Mouse (Mus musculus) intestine, postnatal 0 days (tissue): ENCODE measurements around the gene Mical2. TPM values are rescaled to one million over a fixed set of nuclear protein-coding genes. Genes with fewer than 3 reads are reported as not detected.

Source experiments
- ATAC-seq: fragments of 200-750 bp; cut with Nextera tagmentation; 2 replicates; pipeline ENCODE4 v1.8.0; 2017; ENCODE audit warnings: mild to moderate bottlenecking, moderate TSS enrichment, moderate library complexity
- H3K27ac ChIP-seq: fragments of 300-500 bp; sonication (generic); 2 replicates; pipeline ENCODE4 v1.5.1; 2014; ENCODE audit warnings: mild to moderate bottlenecking, low read depth, low read length, moderate library complexity
- H3K27me3 ChIP-seq: fragments of 300-500 bp; sonication (generic); replicated peaks from 2 replicates; pipeline ENCODE4 v1.6.1; 2014; ENCODE audit warnings: low read length, mixed read lengths; ENCODE audit not compliant: control insufficient read depth, insufficient read depth
- H3K36me3 ChIP-seq: fragments of 300-500 bp; sonication (generic); 2 replicates; pipeline ENCODE4 v1.6.1; 2014; ENCODE audit warnings: mild to moderate bottlenecking, moderate library complexity; ENCODE audit not compliant: control insufficient read depth, insufficient read depth
- H3K4me1 ChIP-seq: fragments of 300-500 bp; sonication (generic); replicated peaks from 2 replicates; pipeline ENCODE4 v1.6.1; 2014; ENCODE audit warnings: antibody characterized with exemption, low read length, mixed read lengths; ENCODE audit not compliant: control insufficient read depth, insufficient read depth
- H3K4me2 ChIP-seq: fragments of 300-500 bp; sonication (generic); replicated peaks from 2 replicates; pipeline ENCODE4 v1.6.1; 2014; ENCODE audit warnings: low read depth, mild to moderate bottlenecking, moderate library complexity
- H3K4me3 ChIP-seq: fragments of 300-500 bp; sonication (generic); 2 replicates; pipeline ENCODE4 v1.5.1; 2014; ENCODE audit warnings: low read depth, low read length
- H3K9ac ChIP-seq: fragments of 300-500 bp; sonication (generic); 2 replicates; pipeline ENCODE4 v1.6.1; 2014; ENCODE audit warnings: mild to moderate bottlenecking, low read depth, low read length
- H3K9me3 ChIP-seq: fragments of 300-500 bp; sonication (generic); 2 replicates; pipeline ENCODE4 v1.6.1; 2016; ENCODE audit warnings: mixed run types; ENCODE audit not compliant: control insufficient read depth
- CTCF ChIP-seq: sonication (generic); IDR thresholded peaks from 2 replicates; pipeline ENCODE4 v1.5.1; 2016; ENCODE audit warnings: low read depth, mild to moderate bottlenecking, control low read depth, antibody characterized with exemption, moderate library complexity
- WGBS: fragments of 180-500 bp; shearing (Covaris S2); extraction: QIAGEN DNeasy Blood & Tissue Kit; methylation state at CpG from one replicate; pipeline ENCODE4 v1.1.7; 2014; 5-methylcytosine and 5-hydroxymethylcytosine counted together
- polyA plus RNA-seq: library from polyadenylated mRNA; unstranded; fragments of >200 nt; fragmentation: Nextera tagmentation; extraction: Ambion mirVana; gene quantifications from 2 replicates; pipeline ENCODE4 v1.2.1, GENCODE M21; 2015

Gene Mical2
- polyA plus RNA-seq, 1 experiment from 2014 or later = 13.0 TPM

- no peak overlapping the region for H3K27ac ChIP-seq
- H3K4me2 ChIP-seq = no peak overlapping the region
- H3K9me3 ChIP-seq = no peaks in the 10 kb centered on the region
- no peak for ATAC-seq
- H3K36me3 ChIP-seq = no peaks in the 10 kb centered on the region
- no peaks in the 10 kb centered on the region for H3K27me3 ChIP-seq
- TF ChIP-seq CTCF = no peak
- H3K4me3 ChIP-seq = no peak overlapping the region
- no peak overlapping the region for H3K9ac ChIP-seq
- WGBS = 44% methylated on average over 2 of the region's 2 CpGs
- peaks cover 21% of the 10 kb centered on the region for H3K4me1 ChIP-seq
Measured at GRCm38 (mm10) chr7:112274611-112275010, 49.0 kb downstream of the Mical2 start.

- Histone ChIP-seq H3K9me3 (no peaks in the 10 kb centered on the region), H3K4me2 (no peak overlapping the region), H3K27ac (peak overlapping the region; percentile 57), H3K36me3 (no peaks in the 10 kb centered on the region), H3K9ac (no peak overlapping the region), H3K27me3 (no peaks in the 10 kb centered on the region), H3K4me1 (peaks cover 18% of the 10 kb centered on the region), H3K4me3 (no peak overlapping the region)
- ATAC-seq = no peak
- 48% methylated on average over 3 of the region's 3 CpGs for WGBS
- no peak for TF ChIP-seq CTCF
Measured at GRCm38 (mm10) chr7:112275093-112275492, 49.4 kb downstream of the Mical2 start.

GRCm38 (mm10) chr7:112275883-112276282 lies 50.2 kb downstream of the Mical2 start:
- Histone ChIP-seq H3K27ac (no peak overlapping the region), H3K9me3 (no peaks in the 10 kb centered on the region)

GRCm38 (mm10) chr7:112276823-112277222 lies 51.2 kb downstream of the Mical2 start:
- H3K9me3 ChIP-seq = no peaks in the 10 kb centered on the region
- no peaks in the 10 kb centered on the region for H3K36me3 ChIP-seq
- 25% methylated on average over 4 of the region's 4 CpGs for WGBS
- peak overlapping the region; percentile 63 for H3K27ac ChIP-seq
- no peak for TF ChIP-seq CTCF
- no peak overlapping the region for H3K9ac ChIP-seq
- no peak overlapping the region for H3K4me2 ChIP-seq
- no peak overlapping the region for H3K4me3 ChIP-seq
- H3K4me1 ChIP-seq = peaks cover 18% of the 10 kb centered on the region
- H3K27me3 ChIP-seq = no peaks in the 10 kb centered on the region
- no peak for ATAC-seq

More at GRCm38 (mm10) chr7:112275883-112276282, 50.2 kb downstream of the Mical2 start:
- H3K36me3 ChIP-seq = no peaks in the 10 kb centered on the region
- peaks cover 18% of the 10 kb centered on the region for H3K4me1 ChIP-seq
- H3K9ac ChIP-seq = no peak overlapping the region
- TF ChIP-seq CTCF = no peak
- no peak overlapping the region for H3K4me3 ChIP-seq
- no peak overlapping the region for H3K4me2 ChIP-seq
- ATAC-seq = no peak; the same call in 1 of the 2 replicates
- H3K27me3 ChIP-seq = no peaks in the 10 kb centered on the region
- WGBS = 17% methylated on average over 2 of the region's 2 CpGs

GRCm38 (mm10) chr7:112278648-112279047 lies 53.0 kb downstream of the Mical2 start:
- Histone ChIP-seq H3K9ac (no peak overlapping the region), H3K4me1 (peaks cover 18% of the 10 kb centered on the region), H3K36me3 (no peaks in the 10 kb centered on the region), H3K27me3 (no peaks in the 10 kb centered on the region), H3K4me2 (no peak overlapping the region), H3K4me3 (no peak overlapping the region), H3K9me3 (no peaks in the 10 kb centered on the region), H3K27ac (no peak overlapping the region)
- ATAC-seq = no peak
- no peak for TF ChIP-seq CTCF
- WGBS = 47% methylated on average over 4 of the region's 4 CpGs

- TF ChIP-seq CTCF = no peak
- Histone ChIP-seq H3K4me2 (no peak overlapping the region), H3K27me3 (no peaks in the 10 kb centered on the region), H3K36me3 (no peaks in the 10 kb centered on the region), H3K9ac (no peak overlapping the region), H3K4me3 (no peak overlapping the region), H3K27ac (no peak overlapping the region), H3K9me3 (no peaks in the 10 kb centered on the region), H3K4me1 (peaks cover 18% of the 10 kb centered on the region)
- ATAC-seq = no peak
- WGBS = 37% methylated on average over 3 of the region's 3 CpGs
Measured at GRCm38 (mm10) chr7:112280474-112280873, 54.8 kb downstream of the Mical2 start.
